ENCODE assay signal across 16 mouse cellular contexts in the genomic region with DNA sequence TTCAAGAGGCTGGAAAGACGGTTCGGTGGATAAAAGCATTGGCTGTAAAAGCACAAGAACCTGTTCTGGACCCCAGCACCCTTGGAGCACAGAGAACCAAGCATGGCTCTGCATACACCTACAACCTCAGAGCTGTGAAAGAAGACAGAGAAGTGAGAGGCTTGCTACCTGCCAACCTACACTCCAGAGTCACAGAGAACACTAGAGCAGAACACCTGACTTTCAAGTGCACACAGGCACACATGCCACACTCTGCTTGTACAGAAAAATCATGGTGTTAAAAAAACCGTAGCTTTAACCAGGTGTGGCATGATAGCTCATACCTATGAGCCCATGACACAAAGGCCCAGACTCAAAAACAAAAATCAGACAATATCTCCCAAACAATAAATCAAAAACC.
"Had no signal": no experiment of that assay in that cellular context is flagged by ENCODE, and none has a peak within 500 bp of the region (broad histone marks: within the 10 kb centered on the region; RNA-seq: fewer than 3 reads in every experiment).

No protein-coding gene starts in this region.

- H3K9ac ChIP-seq: intestine, embryonic 15.5 days; kidney, embryonic 15.5 days; liver, embryonic 13.5 days; lung, embryonic 15.5 days; midbrain, embryonic 12.5 days; stomach, embryonic 15.5 days had no signal

- H3K4me3 ChIP-seq: intestine, embryonic 15.5 days; kidney, embryonic 15.5 days; left cerebral cortex, adult 2 months; liver, embryonic 13.5 days; lung, embryonic 15.5 days; midbrain, embryonic 12.5 days; stomach, embryonic 15.5 days had no signal

- DNase-seq: kidney, adult 11 months; kidney, adult 8-10 months; kidney, postnatal 10 days; kidney, postnatal 36 days; layer of hippocampus, postnatal 36 days; liver, embryonic 13.5 days; right cerebral cortex, postnatal 25 days; spleen, adult 18-20 months; thymus, postnatal 25 days had no signal

- ATAC-seq: intestine, embryonic 15.5 days had no signal

- H3K4me2 ChIP-seq: intestine, embryonic 15.5 days; kidney, embryonic 15.5 days; liver, embryonic 13.5 days; lung, embryonic 15.5 days; midbrain, embryonic 12.5 days; stomach, embryonic 15.5 days had no signal

- H3K36me3 ChIP-seq: intestine, embryonic 15.5 days had no signal

- H3K27me3 ChIP-seq: intestine, embryonic 15.5 days; kidney, embryonic 15.5 days; liver, embryonic 13.5 days; lung, embryonic 15.5 days; midbrain, embryonic 12.5 days; stomach, embryonic 15.5 days had no signal

- H3K27ac ChIP-seq: intestine, embryonic 15.5 days; kidney, embryonic 15.5 days; left cerebral cortex, adult 2 months; lung, embryonic 15.5 days; macrophage; midbrain, embryonic 12.5 days; stomach, embryonic 15.5 days had no signal

- H3K9me3 ChIP-seq: intestine, embryonic 15.5 days; kidney, embryonic 15.5 days; liver, embryonic 13.5 days; lung, embryonic 15.5 days; midbrain, embryonic 12.5 days; stomach, embryonic 15.5 days had no signal
